Mouse (Mus musculus): Measurements from ENCODE around the gene C2cd5. TPM values are rescaled to one million over a fixed set of nuclear protein-coding genes. Genes with fewer than 3 reads are reported as not detected.
"Not testable (repeated sequence)": the region's sequence is repeated elsewhere in the genome, so short reads cannot be mapped to it uniquely, and the experiment has no call there.

Gene C2cd5
- total and polyA plus RNA-seq, 3 experiments: 16.8 to 149 (median 49.8) TPM

GRCm38 (mm10) chr6:143143321-143143720, 43.4 kb upstream of the C2cd5 start:
- H3K9me3 ChIP-seq (replicated peaks): peaks cover 4% of the 10 kb centered on the region; the same call in 1 of the 2 replicates
- no peak for DNase-seq (ENCODE audit: low spot score)
- no peak for TF ChIP-seq POLR2AphosphoS5 (IDR thresholded peaks at IDR 0.05; ENCODE audit: insufficient replicate concordance, low read depth, low read length)
- H3K36me3 ChIP-seq (replicated peaks): no peaks in the 10 kb centered on the region
- peaks cover 32% of the 10 kb centered on the region for H3K4me1 ChIP-seq (ENCODE audit: insufficient read depth, low read depth, low read length)
- H3K4me3 ChIP-seq (ENCODE audit: low read depth, low read length): no peak overlapping the region
- peaks cover 13% of the 10 kb centered on the region for H3K27me3 ChIP-seq (ENCODE audit: insufficient read depth, low read length)
- no peak for ATAC-seq (ENCODE audit: extremely low read depth, insufficient number of reproducible peaks, low FRiP score, poor library complexity, severe bottlenecking)

DNA sequence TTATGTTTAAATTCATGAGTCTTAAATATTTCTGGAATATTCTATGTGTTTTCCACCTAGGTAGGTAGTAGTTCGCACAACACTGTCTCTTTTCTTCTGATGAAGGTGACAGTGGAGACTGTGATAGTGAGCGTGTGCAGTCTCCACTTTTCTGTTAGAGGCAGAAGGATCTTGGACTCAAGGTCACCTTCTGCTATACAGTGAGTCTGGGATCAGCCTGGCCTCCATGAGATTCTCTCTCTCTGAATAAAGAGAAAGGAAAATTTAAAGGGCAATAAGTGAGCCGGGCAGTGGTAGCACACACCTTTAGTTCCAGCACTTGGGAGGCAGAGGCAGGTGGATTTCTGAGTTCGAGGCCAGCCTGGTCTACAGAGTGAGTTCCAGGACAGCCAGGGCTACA, 42.9 kb upstream of the C2cd5 start:
- TF ChIP-seq TAL1 (conservative IDR thresholded peaks at IDR 0.05; ENCODE audit: low read depth, low read length) (no peak), GATA1 (IDR thresholded peaks at IDR 0.05; ENCODE audit: borderline replicate concordance, low read length) (no peak), POLR2AphosphoS5 (IDR thresholded peaks at IDR 0.05; ENCODE audit: insufficient replicate concordance, low read depth, low read length) (no peak), GATA2 (IDR thresholded peaks at IDR 0.05; ENCODE audit: borderline replicate concordance, low read depth, low read length) (no peak), CTCF (IDR thresholded peaks at IDR 0.05; ENCODE audit: low read depth, low read length) (no peak)
- no peaks in the 10 kb centered on the region for H3K36me3 ChIP-seq (replicated peaks)
- H3K4me1 ChIP-seq (ENCODE audit: insufficient read depth, low read depth, low read length): peaks cover 32% of the 10 kb centered on the region
- H3K4me3 ChIP-seq (ENCODE audit: low read depth, low read length): no peak overlapping the region
- H3K27me3 ChIP-seq (ENCODE audit: insufficient read depth, low read length): peaks cover 18% of the 10 kb centered on the region
- DNase-seq (ENCODE audit: low spot score): no peak
- ATAC-seq (ENCODE audit: extremely low read depth, insufficient number of reproducible peaks, low FRiP score, poor library complexity, severe bottlenecking): no peak
- H3K9me3 ChIP-seq (replicated peaks): peaks cover 4% of the 10 kb centered on the region; the same call in 1 of the 2 replicates

GRCm38 (mm10) chr6:143141624-143142592, 42.0 kb upstream of the C2cd5 start:
- H3K4me3 ChIP-seq (ENCODE audit: low read depth, low read length); DNase-seq (ENCODE audit: low spot score); ATAC-seq (ENCODE audit: extremely low read depth, insufficient number of reproducible peaks, low FRiP score, poor library complexity, severe bottlenecking); H3K36me3 ChIP-seq (replicated peaks); H3K9me3 ChIP-seq (replicated peaks): not testable (repeated sequence)
- peaks cover 22% of the 10 kb centered on the region for H3K4me1 ChIP-seq (ENCODE audit: insufficient read depth, low read depth, low read length)
- H3K27me3 ChIP-seq (ENCODE audit: insufficient read depth, low read length): peaks cover 22% of the 10 kb centered on the region

DNA sequence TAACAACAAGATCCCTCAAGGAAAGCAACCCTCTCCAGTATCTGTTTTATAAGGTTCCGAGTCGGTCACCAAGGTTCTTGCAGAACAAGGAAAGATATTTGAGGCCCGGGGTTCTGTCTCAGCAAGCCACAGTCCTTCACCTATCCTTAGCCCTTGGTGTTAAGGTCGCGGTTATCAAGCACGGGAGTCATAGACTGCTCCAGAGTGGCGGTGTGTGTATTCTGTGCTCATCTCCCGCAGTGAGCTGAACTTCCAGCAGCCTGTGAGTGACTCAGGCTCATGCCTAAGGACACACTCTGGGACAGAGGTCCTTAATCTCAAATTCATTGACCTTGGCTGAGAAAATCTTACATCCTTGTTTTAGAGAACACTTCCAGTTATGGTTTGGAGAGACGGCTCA, 40.9 kb upstream of the C2cd5 start:
- Histone ChIP-seq H3K4me1 (ENCODE audit: insufficient read depth, low read depth, low read length) (peaks cover 18% of the 10 kb centered on the region), H3K36me3 (replicated peaks) (no peaks in the 10 kb centered on the region), H3K27me3 (ENCODE audit: insufficient read depth, low read length) (peaks cover 26% of the 10 kb centered on the region), H3K4me3 (ENCODE audit: low read depth, low read length) (no peak overlapping the region), H3K9me3 (replicated peaks) (no peaks in the 10 kb centered on the region)
- TF ChIP-seq GATA1 (IDR thresholded peaks at IDR 0.05; ENCODE audit: borderline replicate concordance, low read length) (no peak), TAL1 (conservative IDR thresholded peaks at IDR 0.05; ENCODE audit: low read depth, low read length) (no peak), GATA2 (IDR thresholded peaks at IDR 0.05; ENCODE audit: borderline replicate concordance, low read depth, low read length) (no peak), CTCF (IDR thresholded peaks at IDR 0.05; ENCODE audit: low read depth, low read length) (no peak), POLR2AphosphoS5 (IDR thresholded peaks at IDR 0.05; ENCODE audit: insufficient replicate concordance, low read depth, low read length) (no peak)
- ATAC-seq (ENCODE audit: extremely low read depth, insufficient number of reproducible peaks, low FRiP score, poor library complexity, severe bottlenecking): no peak
- DNase-seq (ENCODE audit: low spot score): no peak

GRCm38 (mm10) chr6:143139417-143139816, 39.5 kb upstream of the C2cd5 start:
- Histone ChIP-seq H3K4me3 (ENCODE audit: low read depth, low read length) (no peak overlapping the region), H3K27me3 (ENCODE audit: insufficient read depth, low read length) (peaks cover 35% of the 10 kb centered on the region), H3K36me3 (replicated peaks) (no peaks in the 10 kb centered on the region), H3K4me1 (ENCODE audit: insufficient read depth, low read depth, low read length) (peaks cover 14% of the 10 kb centered on the region; the same call in 1 of the 2 replicates), H3K9me3 (replicated peaks) (no peaks in the 10 kb centered on the region)
- DNase-seq (ENCODE audit: low spot score): no peak
- no peak for ATAC-seq (ENCODE audit: extremely low read depth, insufficient number of reproducible peaks, low FRiP score, poor library complexity, severe bottlenecking)
- TF ChIP-seq GATA1 (IDR thresholded peaks at IDR 0.05; ENCODE audit: borderline replicate concordance, low read length): no peak
- TF ChIP-seq POLR2AphosphoS5 (IDR thresholded peaks at IDR 0.05; ENCODE audit: insufficient replicate concordance, low read depth, low read length): no peak
- no peak for TF ChIP-seq TAL1 (conservative IDR thresholded peaks at IDR 0.05; ENCODE audit: low read depth, low read length)
- no peak for TF ChIP-seq CTCF (IDR thresholded peaks at IDR 0.05; ENCODE audit: low read depth, low read length)
- TF ChIP-seq GATA2 (IDR thresholded peaks at IDR 0.05; ENCODE audit: borderline replicate concordance, low read depth, low read length): no peak

DNA sequence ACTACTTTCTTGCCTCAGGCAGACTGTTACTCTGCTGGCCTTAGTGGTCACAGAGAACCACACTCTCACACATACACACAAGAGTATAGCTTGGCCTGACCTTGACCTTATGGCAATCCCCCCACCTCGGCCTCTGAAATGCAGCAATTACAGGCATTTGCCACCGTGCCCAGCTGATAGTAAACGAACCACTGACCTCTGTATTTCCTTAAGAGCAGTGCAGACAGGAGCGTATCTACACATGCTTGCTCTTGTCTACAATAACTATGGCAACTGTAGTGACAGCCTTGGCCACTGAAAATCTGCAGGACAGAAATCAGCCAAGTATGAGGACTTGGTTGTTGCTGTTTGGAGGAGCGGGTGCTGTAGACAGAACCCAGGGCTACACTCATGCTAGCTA, 37.4 kb upstream of the C2cd5 start:
- Histone ChIP-seq H3K4me3 (ENCODE audit: low read depth, low read length) (no peak overlapping the region), H3K27me3 (ENCODE audit: insufficient read depth, low read length) (peaks cover 35% of the 10 kb centered on the region), H3K9me3 (replicated peaks) (no peaks in the 10 kb centered on the region), H3K4me1 (ENCODE audit: insufficient read depth, low read depth, low read length) (peaks cover 11% of the 10 kb centered on the region; the same call in 1 of the 2 replicates), H3K36me3 (replicated peaks) (no peaks in the 10 kb centered on the region)
- no peak for TF ChIP-seq POLR2AphosphoS5 (IDR thresholded peaks at IDR 0.05; ENCODE audit: insufficient replicate concordance, low read depth, low read length)
- TF ChIP-seq CTCF (IDR thresholded peaks at IDR 0.05; ENCODE audit: low read depth, low read length): no peak
- no peak for TF ChIP-seq GATA2 (IDR thresholded peaks at IDR 0.05; ENCODE audit: borderline replicate concordance, low read depth, low read length)
- no peak for TF ChIP-seq TAL1 (conservative IDR thresholded peaks at IDR 0.05; ENCODE audit: low read depth, low read length)
- no peak for TF ChIP-seq GATA1 (IDR thresholded peaks at IDR 0.05; ENCODE audit: borderline replicate concordance, low read length)
- no peak for DNase-seq (ENCODE audit: low spot score)
- ATAC-seq (ENCODE audit: extremely low read depth, insufficient number of reproducible peaks, low FRiP score, poor library complexity, severe bottlenecking): no peak
